Mouse (Mus musculus) heart, postnatal 4 days (tissue): Measurements from ENCODE around the gene Wbp1. TPM values are rescaled to one million over a fixed set of nuclear protein-coding genes. Genes with fewer than 3 reads are reported as not detected.

ENCODE experiments used
- DNase-seq: peaks from one replicate; pipeline ENCODE4 v3.0.0; 2021
- microRNA-seq, 2 experiments: library from miRNA; unstranded; fragments of <30 nt; microRNA quantifications; one replicate each; pipeline ENCODE4 v1.2.0; 2021 to 2022
- total RNA-seq, 2 experiments: library from RNA; stranded (reverse); gene quantifications; 2 replicates each; pipeline ENCODE4 v1.2.3; 2021

Wbp1 gene
- total RNA-seq, 2 experiments from 2014 or later = 80.4 to 86.8 TPM

GRCm38 (mm10) chr6:83078324-83078858 is 43.0 kb downstream of the Wbp1 start:
- DNase-seq = peak; percentile 100

- DNase-seq = no peak
Observed at GRCm38 (mm10) chr6:83077630-83078323, 43.6 kb downstream of the Wbp1 start, which contains the start of gene Pcgf1. TSS of gene Pcgf1 (plus strand) at chr6:83077869.

GRCm38 (mm10) chr6:83074979-83075378 is 46.4 kb downstream of the Wbp1 start:
- DNase-seq = no peak

GRCm38 (mm10) chr6:83071220-83071619 is 50.1 kb downstream of the Wbp1 start:
- DNase-seq = no peak

- DNase-seq = peak; percentile 26
Observed at GRCm38 (mm10) chr6:83070311-83071219, 50.8 kb downstream of the Wbp1 start.

- DNase-seq = no peak
Observed at GRCm38 (mm10) chr6:83070247-83070310, 51.3 kb downstream of the Wbp1 start, which contains the start of gene Tlx2. TSS of gene Tlx2 (minus strand) at chr6:83070293.

- DNase-seq = no peak
Observed at GRCm38 (mm10) chr6:83069488-83070246, 51.7 kb downstream of the Wbp1 start.

Small RNA genes lying within 50 kb of the gene (microRNA-seq; reads per million reads assigned to microRNA genes)
- gene Mir3470a = 0 reads per million in 2 experiments

Other genes starting within 250 kb of the Wbp1 start
- gene Sema4f, start 181.8 kb downstream of the Wbp1 start, total RNA-seq = under 1 TPM in 1 of 2 experiments, not detected in 1; 0.14 TPM
- under 1 TPM; 0.52 to 0.81 TPM for gene M1ap, start 174.7 kb downstream of the Wbp1 start, total RNA-seq
- 1 to 10 TPM; 5.3 to 6.1 TPM for gene Dok1, start 88.1 kb downstream of the Wbp1 start, total RNA-seq
- 1 to 10 TPM; 4.7 to 6.0 TPM for gene Loxl3, start 87.4 kb downstream of the Wbp1 start, total RNA-seq
- gene Aup1, start 67.0 kb downstream of the Wbp1 start, total RNA-seq = 10 to 100 TPM; 84.1 to 88.4 TPM
- gene Htra2, start 66.3 kb downstream of the Wbp1 start, total RNA-seq = 10 to 100 TPM; 42.6 to 43.5 TPM
- gene Dqx1, start 63.7 kb downstream of the Wbp1 start, total RNA-seq = under 1 TPM; 0.59 to 0.62 TPM
- under 1 TPM in 1 of 2 experiments, not detected in 1; 0.20 TPM for gene Tlx2, start 51.3 kb downstream of the Wbp1 start, total RNA-seq
- gene Pcgf1, start 43.7 kb downstream of the Wbp1 start, total RNA-seq = 10 to 100 TPM in 1 of 2 experiments, 1 to 10 TPM in 1; 7.2 to 10.2 TPM
- under 1 TPM in 1 of 2 experiments, not detected in 1; 0.88 TPM for gene Lbx2, start 35.2 kb downstream of the Wbp1 start, total RNA-seq
- gene Ccdc142, start 20.0 kb downstream of the Wbp1 start, total RNA-seq = 1 to 10 TPM; 2.4 to 3.0 TPM
- 1 to 10 TPM; 1.7 to 1.8 TPM for gene Gm42688, start 19.9 kb downstream of the Wbp1 start, total RNA-seq
- 100 to 1,000 TPM; 105 to 120 TPM for gene Mrpl53, start 12.5 kb downstream of the Wbp1 start, total RNA-seq
- 10 to 100 TPM; 11.3 to 12.3 TPM for gene Mogs, start 6.1 kb downstream of the Wbp1 start, total RNA-seq
- 10 to 100 TPM; 14.9 to 17.4 TPM for gene Ino80b, start 3.9 kb upstream of the Wbp1 start, total RNA-seq
- gene Rtkn, start 13.9 kb upstream of the Wbp1 start, total RNA-seq = 10 to 100 TPM; 11.7 to 13.1 TPM
- gene Wdr54, start 34.8 kb upstream of the Wbp1 start, total RNA-seq = 1 to 10 TPM; 1.6 to 1.8 TPM
- gene 1700003E16Rik, start 34.8 kb upstream of the Wbp1 start, total RNA-seq = under 1 TPM in 1 of 2 experiments, not detected in 1; 0.14 TPM
- gene Dctn1, start 44.4 kb upstream of the Wbp1 start, total RNA-seq = 100 to 1,000 TPM; 122 to 123 TPM
- under 1 TPM in 1 of 2 experiments, not detected in 1; 0.12 TPM for gene Slc4a5, start 98.3 kb upstream of the Wbp1 start, total RNA-seq
- gene Mthfd2, start 204.3 kb upstream of the Wbp1 start, total RNA-seq = 10 to 100 TPM; 10.7 to 15.0 TPM
- gene Mob1a, start 204.5 kb upstream of the Wbp1 start, total RNA-seq = 10 to 100 TPM; 32.2 to 34.3 TPM
- 100 to 1,000 TPM; 232 to 238 TPM for gene Bola3, start 227.6 kb upstream of the Wbp1 start, total RNA-seq